Mouse (Mus musculus) lung, embryonic 16.5 days (tissue): ENCODE measurements at regions not wholly inside any gene's neighbourhood (a gene's known extent, or its start where the extent isn't known, plus 50 kb on each side); places are given as distances from the start of the nearest gene placed in this dataset.
A peak's percentile ranks its signal among the peaks of the same experiment; 100 is the strongest.

Experiments
- ATAC-seq: fragments of 200-750 bp; cut with Nextera tagmentation; 2 replicates; pipeline ENCODE4 v1.8.0; 2017; ENCODE audit warnings: low read depth, mild to moderate bottlenecking, moderate library complexity
- H3K27ac ChIP-seq: fragments of 300-500 bp; sonication (generic); 2 replicates; pipeline ENCODE4 v1.5.1; 2014; ENCODE audit warnings: mild to moderate bottlenecking, control low read depth, low read length
- H3K27me3 ChIP-seq: fragments of 300-500 bp; sonication (generic); 2 replicates; pipeline ENCODE4 v1.6.1; 2014; ENCODE audit warnings: low read depth, low read length, mixed read lengths; ENCODE audit not compliant: control insufficient read depth, insufficient read depth
- H3K36me3 ChIP-seq: fragments of 300-500 bp; sonication (generic); 2 replicates; pipeline ENCODE4 v1.6.1; 2014; ENCODE audit warnings: low read length; ENCODE audit not compliant: control insufficient read depth, insufficient read depth
- H3K4me1 ChIP-seq: fragments of 300-500 bp; sonication (generic); replicated peaks from 2 replicates; pipeline ENCODE4 v1.6.1; 2014; ENCODE audit warnings: low read length, mixed read lengths; ENCODE audit not compliant: control insufficient read depth, insufficient read depth
- H3K4me2 ChIP-seq: fragments of 300-500 bp; sonication (generic); 2 replicates; pipeline ENCODE4 v1.6.1; 2014; ENCODE audit warnings: low read depth, low read length, control low read depth
- H3K4me3 ChIP-seq: fragments of 300-500 bp; sonication (generic); 2 replicates; pipeline ENCODE4 v1.5.1; 2014; ENCODE audit warnings: mild to moderate bottlenecking, low read length, control low read depth
- H3K9ac ChIP-seq: fragments of 300-500 bp; sonication (generic); 2 replicates; pipeline ENCODE4 v1.6.1; 2014; ENCODE audit warnings: low read length, control low read depth
- H3K9me3 ChIP-seq: fragments of 300-500 bp; sonication (generic); 2 replicates; pipeline ENCODE4 v1.6.1; 2016; ENCODE audit warnings: low read length; ENCODE audit not compliant: control insufficient read depth
- WGBS: fragments of 180-500 bp; shearing (Covaris S2); extraction: QIAGEN DNeasy Blood & Tissue Kit; methylation state at CpG from one replicate; pipeline ENCODE4 v1.1.7; 2014; 5-methylcytosine and 5-hydroxymethylcytosine counted together

GRCm38 (mm10) chr3:41384410-41384809 is 171.1 kb upstream of the Jade1 start:
- Histone ChIP-seq H3K27me3 (no peaks in the 10 kb centered on the region), H3K36me3 (no peaks in the 10 kb centered on the region), H3K4me3 (no peak overlapping the region), H3K9ac (no peak overlapping the region), H3K4me2 (no peak overlapping the region), H3K4me1 (no peaks in the 10 kb centered on the region; the same call in 1 of the 2 replicates), H3K27ac (no peak overlapping the region), H3K9me3 (no peaks in the 10 kb centered on the region)
- ATAC-seq = no peak
- WGBS = 71% methylated on average over 10 of the region's 10 CpGs

GRCm38 (mm10) chr3:41378576-41378975 is 177.0 kb upstream of the Jade1 start:
- Histone ChIP-seq H3K4me1 (peaks cover 3% of the 10 kb centered on the region; the same call in 1 of the 2 replicates), H3K9me3 (no peaks in the 10 kb centered on the region), H3K27ac (no peak overlapping the region), H3K27me3 (no peaks in the 10 kb centered on the region), H3K36me3 (no peaks in the 10 kb centered on the region), H3K9ac (no peak overlapping the region), H3K4me3 (no peak overlapping the region), H3K4me2 (no peak overlapping the region)
- 76% methylated on average over 5 of the region's 5 CpGs for WGBS
- ATAC-seq = no peak

- no peak overlapping the region for H3K4me2 ChIP-seq
- H3K36me3 ChIP-seq = no peaks in the 10 kb centered on the region
- H3K27me3 ChIP-seq = no peaks in the 10 kb centered on the region
- 64% methylated on average over 5 of the region's 5 CpGs for WGBS
- ATAC-seq = no peak
- no peaks in the 10 kb centered on the region for H3K9me3 ChIP-seq
- peaks cover 3% of the 10 kb centered on the region; the same call in 1 of the 2 replicates for H3K4me1 ChIP-seq
- H3K4me3 ChIP-seq = no peak overlapping the region
- no peak overlapping the region for H3K9ac ChIP-seq
- H3K27ac ChIP-seq = no peak overlapping the region
Measured at GRCm38 (mm10) chr3:41377826-41378406, 177.6 kb upstream of the Jade1 start.

GRCm38 (mm10) chr3:41376848-41377582 is 178.5 kb upstream of the Jade1 start:
- peak; percentile 62 for ATAC-seq
- Histone ChIP-seq H3K36me3 (no peaks in the 10 kb centered on the region), H3K4me3 (no peak overlapping the region), H3K27me3 (no peaks in the 10 kb centered on the region), H3K4me2 (no peak overlapping the region), H3K4me1 (peaks cover 3% of the 10 kb centered on the region; the same call in 1 of the 2 replicates), H3K27ac (no peak overlapping the region), H3K9me3 (no peaks in the 10 kb centered on the region), H3K9ac (no peak overlapping the region)
- WGBS = 50% methylated on average over 6 of the region's 6 CpGs

- peak; percentile 69 for ATAC-seq
- Histone ChIP-seq H3K36me3 (no peaks in the 10 kb centered on the region), H3K27ac (no peak overlapping the region), H3K27me3 (no peaks in the 10 kb centered on the region), H3K4me1 (peaks cover 3% of the 10 kb centered on the region; the same call in 1 of the 2 replicates), H3K4me2 (no peak overlapping the region), H3K9me3 (no peaks in the 10 kb centered on the region), H3K9ac (no peak overlapping the region), H3K4me3 (no peak overlapping the region)
- WGBS = 60% methylated on average over 2 of the region's 2 CpGs
Measured at GRCm38 (mm10) chr3:41375230-41375930, 180.2 kb upstream of the Jade1 start.

- Histone ChIP-seq H3K36me3 (no peaks in the 10 kb centered on the region), H3K4me1 (peaks cover 3% of the 10 kb centered on the region; the same call in 1 of the 2 replicates), H3K4me3 (no peak overlapping the region), H3K4me2 (no peak overlapping the region), H3K9ac (no peak overlapping the region), H3K27ac (no peak overlapping the region), H3K9me3 (no peaks in the 10 kb centered on the region), H3K27me3 (no peaks in the 10 kb centered on the region)
- no peak for ATAC-seq
- 68% methylated on average over 5 of the region's 5 CpGs for WGBS
Measured at GRCm38 (mm10) chr3:41373198-41373597, 182.3 kb upstream of the Jade1 start.

- no peaks in the 10 kb centered on the region for H3K36me3 ChIP-seq
- H3K27ac ChIP-seq = no peak overlapping the region
- H3K4me3 ChIP-seq = no peak overlapping the region
- ATAC-seq = no peak
- 70% methylated on average over 7 of the region's 7 CpGs for WGBS
- no peak overlapping the region for H3K4me2 ChIP-seq
- H3K9ac ChIP-seq = no peak overlapping the region
- no peaks in the 10 kb centered on the region for H3K4me1 ChIP-seq
- no peaks in the 10 kb centered on the region for H3K27me3 ChIP-seq
- no peaks in the 10 kb centered on the region for H3K9me3 ChIP-seq
Measured at GRCm38 (mm10) chr3:41368351-41369101, 187.0 kb upstream of the Jade1 start.

GRCm38 (mm10) chr3:41366764-41367163 is 188.8 kb upstream of the Jade1 start:
- H3K27ac ChIP-seq = no peak overlapping the region
- no peak overlapping the region for H3K9ac ChIP-seq
- ATAC-seq = no peak
- 63% methylated on average over 4 of the region's 4 CpGs for WGBS
- no peaks in the 10 kb centered on the region for H3K9me3 ChIP-seq
- no peak overlapping the region for H3K4me2 ChIP-seq
- H3K4me3 ChIP-seq = no peak overlapping the region
- no peaks in the 10 kb centered on the region for H3K4me1 ChIP-seq
- no peaks in the 10 kb centered on the region for H3K36me3 ChIP-seq
- H3K27me3 ChIP-seq = no peaks in the 10 kb centered on the region

- no peaks in the 10 kb centered on the region for H3K27me3 ChIP-seq
- no peak for ATAC-seq
- no peaks in the 10 kb centered on the region for H3K9me3 ChIP-seq
- H3K4me1 ChIP-seq = no peaks in the 10 kb centered on the region
- no peaks in the 10 kb centered on the region for H3K36me3 ChIP-seq
- H3K9ac ChIP-seq = no peak overlapping the region
- H3K4me2 ChIP-seq = no peak overlapping the region
- WGBS = 46% methylated on average over 9 of the region's 9 CpGs
- H3K27ac ChIP-seq = no peak overlapping the region
- H3K4me3 ChIP-seq = no peak overlapping the region
Measured at GRCm38 (mm10) chr3:41366264-41366663, 189.3 kb upstream of the Jade1 start.
